Mouse (Mus musculus) liver, postnatal 0 days (tissue): ENCODE results near the gene 9330159F19Rik.

Experiments
- CTCF ChIP-seq: sonication (generic); IDR thresholded peaks from 2 replicates; pipeline ENCODE4 v1.5.1; 2016; ENCODE audit warnings: antibody characterized with exemption, low read depth
- EP300 ChIP-seq: IDR thresholded peaks from 2 replicates; pipeline ENCODE4 v1.6.1; 2016; ENCODE audit warnings: antibody characterized with exemption, low read depth, mild to moderate bottlenecking

- TF ChIP-seq CTCF (no peak), EP300 (no peak)
These were observed 2.7 kb upstream of the 9330159F19Rik start for GRCm38 (mm10) chr10:29208735-29209134.
